14 mouse cellular contexts compared by ENCODE assay signal in the genomic region with DNA sequence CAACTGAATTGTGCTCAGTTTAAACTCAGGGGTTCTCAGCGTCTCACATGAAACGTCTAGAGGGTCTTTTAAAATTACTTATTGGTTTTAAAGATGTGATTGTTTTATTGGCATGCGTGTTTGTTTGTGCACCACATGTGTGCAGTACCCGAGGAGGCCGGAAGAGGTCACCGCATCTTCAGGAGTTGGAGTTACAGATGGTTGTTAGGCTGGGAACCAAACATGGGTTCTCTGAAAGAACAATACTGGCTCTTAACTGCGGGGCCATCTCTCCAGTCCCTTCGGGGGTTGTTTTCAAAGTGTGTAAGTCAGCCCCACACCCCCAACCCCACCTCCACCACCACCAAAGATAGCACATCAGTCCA.
"Had no signal": no experiment of that assay in that cellular context is flagged by ENCODE, and none has a peak within 500 bp of the region (broad histone marks: within the 10 kb centered on the region; RNA-seq: fewer than 3 reads in every experiment).

No protein-coding gene starts in this region.

- H3K4me1 ChIP-seq: neural tube, embryonic 12.5 days had no signal

- ATAC-seq: liver, embryonic 12.5 days had no signal

- H3K4me3 ChIP-seq: limb, embryonic 15.5 days; liver, embryonic 12.5 days; neural tube, embryonic 12.5 days had no signal

- H3K27me3 ChIP-seq: limb, embryonic 15.5 days; liver, embryonic 12.5 days; neural tube, embryonic 12.5 days had no signal

- H3K36me3 ChIP-seq: limb, embryonic 15.5 days; liver, embryonic 12.5 days; neural tube, embryonic 12.5 days had no signal

- DNase-seq: kidney, adult 11 months; kidney, adult 9 months; kidney, postnatal 36 days; lung, embryonic 14.5 days; lung, postnatal 14 days; midbrain, embryonic 14.5 days; retina, postnatal 1 day; right cerebral cortex, postnatal 4 days; spleen, adult 18-20 months; thymus, postnatal 4 days had no signal

- H3K4me2 ChIP-seq: limb, embryonic 15.5 days; liver, embryonic 12.5 days; lung, embryonic 14.5 days; neural tube, embryonic 12.5 days had no signal

- H3K27ac ChIP-seq: kidney, postnatal 0 days; liver, embryonic 12.5 days; neural tube, embryonic 12.5 days had no signal

- H3K9me3 ChIP-seq: limb, embryonic 15.5 days; liver, embryonic 12.5 days; neural tube, embryonic 12.5 days had no signal

- H3K9ac ChIP-seq: limb, embryonic 15.5 days; liver, embryonic 12.5 days; lung, embryonic 14.5 days; neural tube, embryonic 12.5 days had no signal
